Mouse (Mus musculus) limb, embryonic 11.5 days (tissue): ENCODE results near the gene Mcemp1. TPM values are rescaled to one million over a fixed set of nuclear protein-coding genes. Genes with fewer than 3 reads are reported as not detected.

Experiments
- ATAC-seq: fragments of 200-750 bp; cut with Nextera tagmentation; 2 replicates; pipeline ENCODE4 v1.8.0; 2017; ENCODE audit warnings: low read depth; ENCODE audit not compliant: insufficient number of reproducible peaks, low FRiP score, low TSS enrichment
- DNase-seq: peaks from one replicate; pipeline ENCODE4 v3.0.0-alpha.2; 2015; ENCODE audit warnings: low spot score
- H3K27ac ChIP-seq: fragments of 300-500 bp; sonication (generic); replicated peaks from 2 replicates; pipeline ENCODE4 v1.5.1; 2014; ENCODE audit warnings: low read depth, mild to moderate bottlenecking, low read length
- H3K27me3 ChIP-seq: fragments of 300-500 bp; sonication (generic); 2 replicates; pipeline ENCODE4 v1.6.1; 2014; ENCODE audit warnings: mild to moderate bottlenecking, low read length, mixed read lengths; ENCODE audit not compliant: control insufficient read depth, insufficient read depth
- H3K36me3 ChIP-seq: fragments of 300-500 bp; sonication (generic); 2 replicates; pipeline ENCODE4 v1.6.1; 2014; ENCODE audit warnings: mild to moderate bottlenecking, low read length, moderate library complexity, mixed read lengths; ENCODE audit not compliant: control insufficient read depth, insufficient read depth
- H3K4me1 ChIP-seq: fragments of 300-500 bp; sonication (generic); 2 replicates; pipeline ENCODE4 v1.6.1; 2014; ENCODE audit warnings: low read length, mixed read lengths; ENCODE audit not compliant: control insufficient read depth, insufficient read depth
- H3K4me2 ChIP-seq: fragments of 300-500 bp; sonication (generic); 2 replicates; pipeline ENCODE4 v1.6.1; 2014; ENCODE audit warnings: low read depth, mild to moderate bottlenecking, moderate library complexity; ENCODE audit not compliant: severe bottlenecking
- H3K4me3 ChIP-seq: fragments of 300-500 bp; sonication (generic); 2 replicates; pipeline ENCODE4 v1.5.1; 2014; ENCODE audit warnings: low read depth, low read length
- H3K9ac ChIP-seq: fragments of 300-500 bp; sonication (generic); 2 replicates; pipeline ENCODE4 v1.6.1; 2014; ENCODE audit warnings: mild to moderate bottlenecking, low read length
- H3K9me3 ChIP-seq: fragments of 300-500 bp; sonication (generic); 2 replicates; pipeline ENCODE4 v1.6.1; 2016; ENCODE audit warnings: low read length; ENCODE audit not compliant: control insufficient read depth
- WGBS: fragments of 180-500 bp; shearing (Covaris S2); extraction: QIAGEN DNeasy Blood & Tissue Kit; methylation state at CpG from one replicate; pipeline ENCODE4 v1.1.7; 2014; 5-methylcytosine and 5-hydroxymethylcytosine counted together
- polyA plus RNA-seq: library from polyadenylated mRNA; unstranded; fragments of >200 nt; fragmentation: Nextera tagmentation; extraction: Ambion mirVana; gene quantifications from 2 replicates; pipeline ENCODE4 v1.2.1, GENCODE M21; 2014

The Mcemp1 gene
- polyA plus RNA-seq, 1 experiment from 2014 or later = 0.09 TPM

DNA sequence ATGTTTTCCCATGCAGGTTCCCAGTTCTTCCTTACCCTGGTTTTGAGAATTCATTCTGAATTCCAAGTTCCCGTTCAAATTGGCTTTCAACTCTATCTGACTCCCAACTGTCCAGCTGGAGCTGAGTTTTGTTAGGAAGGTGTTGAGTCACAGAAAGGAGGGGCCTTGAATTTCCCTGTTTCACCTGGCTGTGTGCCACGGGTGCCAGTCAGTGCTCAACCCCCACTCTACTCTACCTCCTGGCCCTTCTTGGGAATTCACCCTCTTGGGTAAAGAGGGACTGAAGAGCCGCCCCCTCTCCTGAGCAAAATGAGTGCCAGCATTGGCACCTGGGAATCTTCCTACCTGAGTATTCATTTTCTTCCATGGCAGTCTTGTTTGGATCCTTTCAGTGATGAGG, 25.2 kb downstream of the Mcemp1 start:
- Histone ChIP-seq H3K27ac (no peak overlapping the region), H3K36me3 (no peaks in the 10 kb centered on the region), H3K4me2 (no peak overlapping the region), H3K9ac (no peak overlapping the region), H3K27me3 (no peaks in the 10 kb centered on the region), H3K4me3 (no peak overlapping the region), H3K9me3 (0 out of 2 replicates have a peak, but pooled peaks cover 3% of the 10 kb centered on the region), H3K4me1 (no peaks in the 10 kb centered on the region)
- ATAC-seq (no peak), DNase-seq (no peak)
- WGBS = 85% methylated on average over 3 of the region's 3 CpGs

DNA sequence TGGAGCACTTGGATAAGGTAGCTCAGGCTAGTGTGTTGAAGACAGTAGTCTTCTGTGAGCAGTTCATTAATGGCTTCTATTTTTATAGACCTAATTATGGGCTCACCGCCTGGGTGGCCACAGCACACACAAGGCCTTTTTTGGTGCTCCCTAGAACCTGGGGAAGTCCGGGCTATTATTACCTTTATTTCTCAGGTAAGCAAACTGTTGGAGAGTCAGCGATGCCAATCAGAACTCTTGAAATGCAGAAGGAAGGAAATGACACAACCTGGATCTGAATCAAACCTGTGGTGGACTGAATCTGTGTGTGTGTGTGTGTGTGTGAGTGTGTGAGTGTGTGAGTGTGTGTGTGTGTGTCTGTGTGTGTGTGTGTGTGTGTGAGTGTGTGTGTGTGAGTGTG, 28.6 kb downstream of the Mcemp1 start, which contains the start of gene Fcer2a:
Gene Fcer2a (minus strand): TSS at position 55 of the 400 bp plus-strand sequence.
- 78% methylated on average over 3 of the region's 3 CpGs for WGBS
- Histone ChIP-seq H3K9ac (no peak within 1 kb of the TSS), H3K4me2 (no peak within 1 kb of the TSS), H3K36me3 (no peaks in the 10 kb centered on the region), H3K4me1 (no peaks in the 10 kb centered on the region), H3K27me3 (no peaks in the 10 kb centered on the region), H3K9me3 (no peaks in the 10 kb centered on the region), H3K27ac (no peak within 1 kb of the TSS), H3K4me3 (no peak within 1 kb of the TSS)
- ATAC-seq = no peak
- DNase-seq = no peak

- Histone ChIP-seq H3K4me3 (no peak overlapping the region), H3K27me3 (no peaks in the 10 kb centered on the region), H3K27ac (no peak overlapping the region), H3K9ac (no peak overlapping the region), H3K4me1 (no peaks in the 10 kb centered on the region), H3K36me3 (no peaks in the 10 kb centered on the region), H3K4me2 (no peak overlapping the region), H3K9me3 (no peaks in the 10 kb centered on the region)
- ATAC-seq (no peak; the same call in 1 of the 2 replicates), DNase-seq (no peak)
- WGBS = 94% methylated on average over 1 of the region's 1 CpGs
These were observed 35.9 kb downstream of the Mcemp1 start for GRCm38 (mm10) chr8:3701491-3701890.

DNA sequence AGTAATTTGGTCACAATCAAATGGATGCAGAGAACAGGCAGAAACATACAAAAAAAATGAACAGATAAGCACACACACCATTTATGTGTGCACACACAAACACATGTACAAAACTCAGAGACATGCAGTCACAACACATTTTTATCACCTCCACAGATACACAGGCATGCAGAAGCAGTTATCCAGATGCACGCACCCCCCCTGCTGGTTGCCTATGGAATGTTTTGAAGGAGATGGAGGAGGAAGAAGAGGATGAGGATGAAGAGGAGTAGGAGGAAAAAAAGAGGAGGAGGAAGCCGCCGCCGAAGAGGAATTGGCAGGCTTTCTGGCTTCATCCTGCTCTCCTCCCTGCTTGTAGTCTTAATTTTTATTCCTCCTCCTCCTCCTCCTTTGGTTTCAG, 40.2 kb downstream of the Mcemp1 start:
- H3K4me3 ChIP-seq = no peak overlapping the region
- no peak for DNase-seq
- no peak overlapping the region for H3K4me2 ChIP-seq
- no peak overlapping the region for H3K27ac ChIP-seq
- H3K9me3 ChIP-seq = no peaks in the 10 kb centered on the region
- H3K36me3 ChIP-seq = no peaks in the 10 kb centered on the region
- WGBS = 58% methylated on average over 4 of the region's 4 CpGs
- no peaks in the 10 kb centered on the region for H3K4me1 ChIP-seq
- ATAC-seq = no peak
- no peak overlapping the region for H3K9ac ChIP-seq
- H3K27me3 ChIP-seq = no peaks in the 10 kb centered on the region

DNA sequence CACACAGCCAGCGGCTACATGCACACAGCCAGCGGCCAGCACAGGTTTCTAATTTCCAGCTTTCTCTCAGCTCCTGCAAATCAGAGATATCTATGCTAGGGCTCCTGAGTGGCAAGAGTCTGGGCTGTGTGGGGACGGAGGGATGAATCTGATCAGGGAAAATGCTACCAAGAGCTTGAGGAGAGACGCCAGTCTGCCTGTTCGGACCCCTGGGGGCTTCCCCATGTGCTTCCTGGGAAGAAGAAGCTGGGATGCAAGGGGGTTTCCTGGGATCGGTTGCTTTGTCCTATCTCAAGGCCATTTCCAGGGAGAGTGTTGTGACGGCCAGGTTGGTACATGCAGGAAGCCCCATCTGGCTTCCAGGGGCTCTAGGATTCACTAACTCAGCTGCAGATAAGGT, 42.1 kb downstream of the Mcemp1 start:
- no peak for DNase-seq
- H3K9ac ChIP-seq = no peak overlapping the region
- no peaks in the 10 kb centered on the region for H3K36me3 ChIP-seq
- H3K4me1 ChIP-seq = no peaks in the 10 kb centered on the region
- no peak overlapping the region for H3K4me2 ChIP-seq
- H3K4me3 ChIP-seq = no peak overlapping the region
- H3K9me3 ChIP-seq = no peaks in the 10 kb centered on the region
- ATAC-seq = no peak
- WGBS = 72% methylated on average over 7 of the region's 7 CpGs
- no peaks in the 10 kb centered on the region for H3K27me3 ChIP-seq
- H3K27ac ChIP-seq = no peak overlapping the region

DNA sequence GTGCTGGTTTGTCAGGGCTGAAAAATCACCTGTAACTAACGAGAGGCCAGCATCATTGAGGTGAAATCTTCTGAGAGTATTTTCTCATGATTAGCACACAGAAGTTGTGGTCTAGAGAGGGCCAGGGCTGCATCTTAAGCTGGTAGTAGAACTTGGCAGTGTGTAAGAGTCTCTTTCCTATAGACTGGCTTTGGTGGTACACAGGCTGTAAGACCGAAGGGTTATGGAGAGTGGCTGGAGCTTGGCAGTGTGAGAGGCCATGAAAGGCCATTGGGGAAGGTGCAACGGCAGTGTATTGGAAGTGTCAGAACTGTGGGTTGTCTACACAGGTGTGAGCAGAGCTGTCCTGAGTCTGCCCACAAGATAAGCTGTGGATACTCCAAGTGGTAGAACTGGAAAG, 44.8 kb downstream of the Mcemp1 start:
- ATAC-seq (no peak), DNase-seq (no peak)
- H3K9me3 ChIP-seq = no peaks in the 10 kb centered on the region
- H3K4me2 ChIP-seq = no peak overlapping the region
- no peaks in the 10 kb centered on the region for H3K36me3 ChIP-seq
- WGBS = 79% methylated on average over 3 of the region's 3 CpGs
- H3K4me3 ChIP-seq = no peak overlapping the region
- H3K27ac ChIP-seq = no peak overlapping the region
- no peaks in the 10 kb centered on the region for H3K27me3 ChIP-seq
- no peaks in the 10 kb centered on the region for H3K4me1 ChIP-seq
- H3K9ac ChIP-seq = no peak overlapping the region

GRCm38 (mm10) chr8:3711646-3712045, 46.1 kb downstream of the Mcemp1 start:
- H3K9ac ChIP-seq = no peak overlapping the region
- no peaks in the 10 kb centered on the region for H3K4me1 ChIP-seq
- no peaks in the 10 kb centered on the region for H3K36me3 ChIP-seq
- H3K9me3 ChIP-seq = no peaks in the 10 kb centered on the region
- no peak overlapping the region for H3K4me2 ChIP-seq
- ATAC-seq = no peak
- no peak overlapping the region for H3K4me3 ChIP-seq
- WGBS = 72% methylated on average over 2 of the region's 2 CpGs
- no peak overlapping the region for H3K27ac ChIP-seq
- no peaks in the 10 kb centered on the region for H3K27me3 ChIP-seq
- no peak for DNase-seq

DNA sequence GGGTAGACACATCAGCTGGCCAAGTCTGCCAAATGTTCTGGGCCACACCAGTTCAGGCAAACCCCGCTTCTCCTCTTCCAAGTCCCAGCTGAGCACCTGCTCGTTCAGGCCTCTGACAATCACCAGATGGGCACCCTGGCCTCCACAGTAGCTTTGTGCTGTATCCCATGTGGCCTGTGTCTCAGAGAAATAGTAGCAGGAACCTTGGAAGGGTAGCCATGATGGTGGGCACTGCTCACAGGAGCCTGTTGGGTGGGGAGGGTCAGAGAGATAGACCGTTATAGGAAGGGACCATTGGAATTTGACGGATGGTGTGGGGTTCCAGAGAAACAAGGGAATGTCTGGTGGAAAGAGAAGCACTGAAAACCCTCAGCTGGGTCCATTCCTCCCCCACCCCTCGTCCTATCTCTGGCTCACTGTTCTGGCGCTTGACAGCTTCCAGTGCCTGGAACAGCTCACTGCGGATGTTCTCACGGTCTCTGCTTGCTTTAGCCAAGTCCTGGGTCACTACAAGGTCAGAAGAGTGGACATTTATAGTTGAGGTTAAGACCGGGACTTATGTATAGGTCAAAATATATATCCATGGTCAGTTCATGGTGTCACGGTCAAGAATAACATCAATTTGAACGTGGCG, 51.9 kb downstream of the Mcemp1 start:
- Histone ChIP-seq H3K27ac (no peak overlapping the region), H3K4me2 (no peak overlapping the region), H3K27me3 (no peaks in the 10 kb centered on the region), H3K4me3 (no peak overlapping the region), H3K36me3 (no peaks in the 10 kb centered on the region), H3K9me3 (no peaks in the 10 kb centered on the region), H3K9ac (no peak overlapping the region), H3K4me1 (no peaks in the 10 kb centered on the region)
- 86% methylated on average over 12 of the region's 12 CpGs for WGBS
- DNase-seq = no peak
- no peak for ATAC-seq

DNA sequence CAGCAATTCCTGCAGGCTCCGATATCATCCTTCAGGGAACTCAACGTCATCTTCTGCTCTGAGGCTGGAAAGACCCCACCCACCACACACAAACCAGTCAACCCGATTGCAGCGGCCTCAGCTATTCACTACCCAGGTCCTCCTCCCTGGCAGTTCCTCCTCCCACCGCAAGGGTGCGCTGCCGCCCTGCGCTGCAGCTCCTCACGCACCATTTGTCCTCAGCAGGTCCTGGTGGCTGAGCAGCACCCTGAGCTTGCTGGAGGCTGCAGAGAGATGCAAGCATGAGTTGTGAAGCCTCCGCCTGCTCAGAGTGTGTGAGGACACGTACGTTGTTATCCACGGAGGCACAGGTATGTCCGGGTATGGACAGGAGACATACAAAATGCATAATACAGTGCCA, 53.0 kb downstream of the Mcemp1 start:
- Histone ChIP-seq H3K9me3 (no peaks in the 10 kb centered on the region), H3K4me1 (no peaks in the 10 kb centered on the region), H3K4me3 (no peak overlapping the region), H3K4me2 (no peak overlapping the region), H3K27me3 (no peaks in the 10 kb centered on the region), H3K27ac (no peak overlapping the region), H3K36me3 (no peaks in the 10 kb centered on the region), H3K9ac (no peak overlapping the region)
- 12% methylated on average over 14 of the region's 14 CpGs for WGBS
- no peak for ATAC-seq
- DNase-seq = peak; percentile 77
